Mouse (Mus musculus) intestine, embryonic 14.5 days (tissue): ENCODE measurements around the gene Nwd1. TPM values are rescaled to one million over a fixed set of nuclear protein-coding genes. Genes with fewer than 3 reads are reported as not detected.

ENCODE experiments used
- ATAC-seq: fragments of 200-750 bp; cut with Nextera tagmentation; replicated peaks from 2 replicates; pipeline ENCODE4 v1.8.0; 2017; ENCODE audit warnings: low read depth, moderate number of reproducible peaks, moderate TSS enrichment, moderate library complexity; ENCODE audit not compliant: low FRiP score, low TSS enrichment
- DNase-seq: peaks from one replicate; pipeline ENCODE4 v3.0.0-alpha.2; 2018; ENCODE audit warnings: low spot score
- H3K27ac ChIP-seq: fragments of 300-500 bp; sonication (generic); 2 replicates; pipeline ENCODE4 v1.5.1; 2014; ENCODE audit warnings: low read depth, mild to moderate bottlenecking, control low read depth
- H3K27me3 ChIP-seq: fragments of 300-500 bp; sonication (generic); replicated peaks from 2 replicates; pipeline ENCODE4 v1.6.1; 2014; ENCODE audit warnings: low read length, control low read depth; ENCODE audit not compliant: control insufficient read depth, insufficient read depth
- H3K36me3 ChIP-seq: fragments of 300-500 bp; sonication (generic); 2 replicates; pipeline ENCODE4 v1.6.1; 2014; ENCODE audit warnings: low read length, control low read depth; ENCODE audit not compliant: control insufficient read depth, insufficient read depth
- H3K4me1 ChIP-seq: fragments of 300-500 bp; sonication (generic); replicated peaks from 2 replicates; pipeline ENCODE4 v1.6.1; 2014; ENCODE audit warnings: low read length, control low read depth, mixed read lengths; ENCODE audit not compliant: control insufficient read depth, insufficient read depth
- H3K4me2 ChIP-seq: fragments of 300-500 bp; sonication (generic); 2 replicates; pipeline ENCODE4 v1.6.1; 2014; ENCODE audit warnings: low read length
- H3K4me3 ChIP-seq: fragments of 300-500 bp; sonication (generic); 2 replicates; pipeline ENCODE4 v1.5.1; 2014; ENCODE audit warnings: low read depth, low read length, control low read depth, mixed read lengths
- H3K9ac ChIP-seq: fragments of 300-500 bp; sonication (generic); 2 replicates; pipeline ENCODE4 v1.6.1; 2014; ENCODE audit warnings: mild to moderate bottlenecking, low read length
- H3K9me3 ChIP-seq: fragments of 300-500 bp; sonication (generic); 2 replicates; pipeline ENCODE4 v1.6.1; 2016; ENCODE audit warnings: low read length, control low read depth; ENCODE audit not compliant: control insufficient read depth
- WGBS: fragments of 180-500 bp; shearing (Covaris S2); extraction: QIAGEN DNeasy Blood & Tissue Kit; methylation state at CpG from one replicate; pipeline ENCODE4 v1.1.7; 2014; 5-methylcytosine and 5-hydroxymethylcytosine counted together
- polyA plus RNA-seq: library from polyadenylated mRNA; unstranded; fragments of >200 nt; fragmentation: Nextera tagmentation; extraction: Ambion mirVana; gene quantifications from 2 replicates; pipeline ENCODE4 v1.2.1, GENCODE M21; 2014

The Nwd1 gene
- polyA plus RNA-seq = 0.03 and 0.05 TPM in 2 replicates

DNA sequence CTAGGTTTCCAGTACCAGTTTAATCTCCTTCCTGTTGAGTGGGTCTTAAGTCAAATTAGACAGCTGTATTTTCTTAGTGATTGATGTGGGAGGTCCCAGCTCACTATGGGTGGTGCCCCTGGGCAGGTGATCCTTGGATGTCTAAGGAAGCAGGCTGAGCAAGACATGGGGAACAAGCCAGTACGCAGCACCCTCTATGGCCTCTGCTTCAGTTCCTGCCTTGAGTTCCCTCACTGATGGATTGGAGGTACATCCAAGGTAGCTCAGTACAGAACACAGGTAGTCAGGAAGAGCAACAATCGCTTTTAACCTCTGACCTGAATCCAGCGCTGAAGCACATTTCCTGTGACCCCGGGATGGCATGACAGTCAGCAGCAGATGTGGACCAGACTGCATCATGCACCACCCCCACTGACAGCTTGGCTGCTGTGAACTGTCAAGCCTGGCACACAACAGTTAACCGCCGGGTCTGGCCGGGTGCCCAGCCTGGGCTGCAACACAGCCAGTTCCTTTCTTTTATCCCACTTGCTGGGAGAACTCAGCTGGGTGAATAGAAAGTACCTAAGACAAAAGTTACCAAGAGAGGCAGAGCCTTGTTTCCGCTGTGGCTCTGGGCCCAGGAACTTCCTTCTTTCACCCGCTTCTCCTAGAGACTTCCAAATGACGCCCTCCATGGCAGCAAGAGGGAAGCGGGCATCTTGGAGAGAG, at the start of gene Nwd1:
Gene Nwd1, plus strand, starts transcription at position 652 of the 708 bp plus-strand sequence.
- 32% methylated on average over 11 of the region's 11 CpGs for WGBS
- 0 out of 2 replicates have a peak, but pooled peaks cover 6% of the 10 kb centered on the region for H3K4me1 ChIP-seq
- no peaks in the 10 kb centered on the region for H3K27me3 ChIP-seq
- no peak within 1 kb of the TSS for H3K9ac ChIP-seq
- H3K36me3 ChIP-seq = no peaks in the 10 kb centered on the region
- peak; percentile 81 for ATAC-seq
- H3K9me3 ChIP-seq = no peaks in the 10 kb centered on the region
- no peak within 1 kb of the TSS for H3K4me2 ChIP-seq
- H3K27ac ChIP-seq = no peak within 1 kb of the TSS
- DNase-seq = peak; percentile 72
- no peak within 1 kb of the TSS for H3K4me3 ChIP-seq

DNA sequence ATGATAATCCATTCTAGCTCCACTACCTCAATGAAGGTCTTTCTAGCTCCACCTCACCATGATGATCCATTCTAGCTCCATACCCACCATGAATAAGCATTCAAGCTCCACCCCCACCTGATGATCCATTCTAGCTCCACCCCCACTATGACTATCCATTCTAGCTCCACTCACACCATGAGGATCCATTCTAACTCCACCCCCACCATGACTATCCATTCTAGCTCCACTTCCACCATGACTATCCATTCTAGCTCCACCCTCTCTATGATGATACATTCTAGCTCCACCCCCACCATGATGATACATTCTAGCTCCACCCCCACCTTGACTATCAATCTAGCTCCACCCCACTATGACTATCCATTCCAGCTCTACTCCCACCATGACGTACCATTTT, 3.6 kb upstream of the Nwd1 start:
- H3K27me3 ChIP-seq = no peaks in the 10 kb centered on the region
- H3K27ac ChIP-seq = no peak overlapping the region
- no peaks in the 10 kb centered on the region for H3K36me3 ChIP-seq
- H3K9ac ChIP-seq = no peak overlapping the region
- DNase-seq = no peak
- H3K4me1 ChIP-seq = 0 out of 2 replicates have a peak, but pooled peaks cover 6% of the 10 kb centered on the region
- ATAC-seq = 0 out of 2 replicates have a peak, but pooled peaks have one; percentile 53
- H3K4me2 ChIP-seq = no peak overlapping the region
- 94% methylated on average over 1 of the region's 1 CpGs for WGBS
- no peak overlapping the region for H3K4me3 ChIP-seq
- no peaks in the 10 kb centered on the region for H3K9me3 ChIP-seq

DNA sequence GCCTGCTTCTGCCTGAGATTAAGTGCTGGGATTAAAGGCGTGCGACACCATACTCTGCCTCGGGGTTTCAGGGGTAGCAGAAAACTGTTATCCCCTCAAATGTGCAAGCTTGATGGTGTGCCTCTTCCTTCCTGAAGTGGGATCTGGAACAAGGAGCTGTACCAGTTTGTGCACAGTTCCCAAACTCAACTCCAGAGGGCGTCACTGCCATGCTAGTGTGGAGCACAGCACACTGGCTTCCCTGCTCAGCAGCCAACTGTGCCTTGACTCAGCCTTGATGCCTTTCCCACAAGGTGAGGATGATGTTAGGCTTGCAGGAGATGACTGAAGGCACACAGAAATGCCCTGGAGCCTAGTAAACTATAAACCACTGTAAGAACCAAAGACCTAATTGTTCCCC, 1.9 kb upstream of the Nwd1 start:
- Histone ChIP-seq H3K9ac (no peak overlapping the region), H3K4me3 (no peak overlapping the region), H3K27me3 (no peaks in the 10 kb centered on the region), H3K4me2 (no peak overlapping the region), H3K9me3 (no peaks in the 10 kb centered on the region), H3K27ac (no peak overlapping the region), H3K4me1 (0 out of 2 replicates have a peak, but pooled peaks cover 6% of the 10 kb centered on the region), H3K36me3 (no peaks in the 10 kb centered on the region)
- ATAC-seq (no peak), DNase-seq (no peak)
- 61% methylated on average over 4 of the region's 4 CpGs for WGBS

DNA sequence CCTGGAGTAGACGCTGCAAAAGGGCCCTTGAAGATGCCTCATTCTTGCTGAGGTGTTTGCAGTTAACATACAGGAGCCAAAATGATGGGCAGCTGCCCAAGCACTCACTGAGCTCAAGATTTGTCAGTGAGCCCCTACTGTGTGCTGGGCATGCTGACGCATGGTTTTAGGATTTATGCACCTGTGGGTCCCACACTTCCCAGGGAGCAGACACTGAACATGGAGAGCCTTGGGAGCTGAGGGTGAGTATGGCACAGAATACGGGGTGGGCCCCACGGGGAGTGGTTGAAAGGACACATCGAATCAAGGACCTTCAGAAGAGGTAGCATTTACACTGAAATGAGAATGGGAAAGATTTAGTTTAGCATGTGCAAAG, 245 bp downstream of the Nwd1 start:
- WGBS = 79% methylated on average over 5 of the region's 5 CpGs
- no peak for ATAC-seq
- no peak overlapping the region for H3K27ac ChIP-seq

DNA sequence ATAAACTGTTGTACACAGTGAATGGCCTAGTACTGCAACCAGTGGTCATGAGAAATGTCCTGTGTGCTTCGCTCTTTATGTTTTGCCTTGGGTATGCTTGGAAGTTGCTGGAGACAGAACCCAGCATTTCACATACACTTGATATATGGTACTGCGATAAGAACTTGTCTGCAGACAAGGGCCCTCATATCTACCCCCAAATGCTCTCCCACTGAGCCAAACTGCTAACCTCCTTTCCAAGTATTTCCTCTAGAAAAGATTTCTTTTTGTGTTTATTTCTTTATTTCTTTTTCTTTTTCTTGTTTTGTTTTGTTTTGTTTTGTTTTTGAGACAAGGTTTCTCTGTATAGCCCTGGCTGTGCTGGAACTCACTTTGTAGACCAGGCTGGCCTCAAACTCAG, 4.2 kb downstream of the Nwd1 start:
- Histone ChIP-seq H3K27me3 (no peaks in the 10 kb centered on the region), H3K4me3 (no peak overlapping the region), H3K4me2 (no peak overlapping the region), H3K36me3 (no peaks in the 10 kb centered on the region), H3K4me1 (0 out of 2 replicates have a peak, but pooled peaks cover 10% of the 10 kb centered on the region), H3K27ac (no peak overlapping the region), H3K9me3 (no peaks in the 10 kb centered on the region), H3K9ac (no peak overlapping the region)
- DNase-seq = no peak
- 90% methylated on average over 2 of the region's 2 CpGs for WGBS
- no peak for ATAC-seq

More for the DNA sequence above, 245 bp downstream of the Nwd1 start:
- no peak for DNase-seq
- Histone ChIP-seq H3K9me3 (no peaks in the 10 kb centered on the region), H3K27me3 (no peaks in the 10 kb centered on the region), H3K4me3 (no peak overlapping the region), H3K9ac (no peak overlapping the region), H3K4me1 (0 out of 2 replicates have a peak, but pooled peaks cover 6% of the 10 kb centered on the region), H3K4me2 (no peak overlapping the region), H3K36me3 (no peaks in the 10 kb centered on the region)

DNA sequence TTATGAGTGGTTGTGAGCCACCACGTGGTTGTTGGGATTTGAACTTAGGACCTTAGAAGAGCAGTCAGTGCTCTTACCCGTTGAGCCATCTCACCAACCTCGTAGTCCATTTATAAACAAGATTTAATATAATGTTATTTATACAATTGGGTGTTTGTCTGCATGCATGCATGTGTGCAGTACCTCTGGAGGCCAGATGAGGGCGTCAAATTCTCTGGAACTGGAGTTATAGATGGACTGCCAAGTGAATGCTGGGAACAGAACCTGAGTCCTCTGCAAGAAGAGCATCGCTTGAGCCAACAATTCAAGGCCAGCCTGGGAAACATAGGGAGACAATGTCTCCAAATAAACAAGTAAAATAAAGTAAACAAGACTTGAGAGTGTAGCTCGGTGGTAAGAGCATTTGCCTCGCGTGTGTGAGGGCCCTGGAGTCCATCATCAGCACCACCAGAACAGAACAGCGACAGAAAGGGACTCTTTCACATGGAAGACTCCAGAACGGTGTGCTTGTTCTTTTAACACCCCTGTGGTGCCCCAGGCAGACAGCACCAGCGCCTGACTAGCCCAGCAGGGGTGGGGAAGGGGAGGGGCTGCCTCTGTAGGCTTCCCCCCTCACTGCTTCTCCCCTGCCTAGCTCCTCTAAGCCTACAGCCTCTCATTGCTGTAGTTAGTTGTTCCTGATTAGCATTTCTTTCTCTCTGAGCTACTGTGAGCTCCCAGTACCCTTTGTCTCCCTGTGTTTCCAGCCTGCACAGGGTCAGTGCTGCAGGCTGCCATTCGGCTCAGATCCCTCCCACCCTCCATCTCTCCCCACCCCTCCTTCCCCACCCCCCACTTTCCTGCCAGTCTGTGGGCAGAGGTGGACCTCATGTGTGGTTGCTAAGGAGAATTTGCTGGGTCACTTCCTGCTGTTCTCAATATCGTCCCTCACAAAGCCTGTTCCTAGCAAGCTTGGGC, 8.3 kb downstream of the Nwd1 start:
- H3K36me3 ChIP-seq = no peaks in the 10 kb centered on the region
- H3K4me3 ChIP-seq = no peak overlapping the region
- H3K9ac ChIP-seq = no peak overlapping the region
- DNase-seq = peak; percentile 65
- no peak overlapping the region for H3K4me2 ChIP-seq
- peak; percentile 54; the same call in 1 of the 2 replicates for ATAC-seq
- WGBS = 18% methylated on average over 13 of the region's 13 CpGs
- H3K27me3 ChIP-seq = no peaks in the 10 kb centered on the region
- 0 out of 2 replicates have a peak, but pooled peaks cover 4% of the 10 kb centered on the region for H3K4me1 ChIP-seq
- no peaks in the 10 kb centered on the region for H3K9me3 ChIP-seq
- H3K27ac ChIP-seq = no peak overlapping the region

DNA sequence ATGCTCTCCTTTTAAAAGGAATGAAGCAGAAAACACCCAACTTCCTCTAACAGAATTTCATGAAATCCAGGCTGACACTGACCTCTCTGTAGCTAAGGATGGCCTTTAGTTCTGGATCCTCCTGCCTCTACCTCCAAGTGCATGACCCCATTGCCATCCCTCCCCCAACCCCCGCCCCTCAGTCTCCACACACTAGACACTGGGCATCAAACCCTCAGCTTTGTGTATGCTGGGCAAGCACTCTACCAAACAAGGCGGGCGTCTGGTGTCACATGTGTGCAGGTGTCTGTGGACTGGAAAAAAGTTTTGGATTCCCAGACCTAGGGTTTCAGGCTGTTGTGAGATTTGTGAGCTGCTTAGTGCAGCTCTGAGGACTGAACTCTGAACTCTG, 9.0 kb downstream of the Nwd1 start:
- DNase-seq = no peak
- no peak overlapping the region for H3K4me2 ChIP-seq
- no peaks in the 10 kb centered on the region for H3K9me3 ChIP-seq
- H3K27ac ChIP-seq = no peak overlapping the region
- no peaks in the 10 kb centered on the region for H3K27me3 ChIP-seq
- H3K4me1 ChIP-seq = 0 out of 2 replicates have a peak, but pooled peaks cover 4% of the 10 kb centered on the region
- no peaks in the 10 kb centered on the region for H3K36me3 ChIP-seq
- WGBS = 68% methylated on average over 3 of the region's 3 CpGs
- ATAC-seq = no peak
- no peak overlapping the region for H3K4me3 ChIP-seq
- H3K9ac ChIP-seq = no peak overlapping the region

DNA sequence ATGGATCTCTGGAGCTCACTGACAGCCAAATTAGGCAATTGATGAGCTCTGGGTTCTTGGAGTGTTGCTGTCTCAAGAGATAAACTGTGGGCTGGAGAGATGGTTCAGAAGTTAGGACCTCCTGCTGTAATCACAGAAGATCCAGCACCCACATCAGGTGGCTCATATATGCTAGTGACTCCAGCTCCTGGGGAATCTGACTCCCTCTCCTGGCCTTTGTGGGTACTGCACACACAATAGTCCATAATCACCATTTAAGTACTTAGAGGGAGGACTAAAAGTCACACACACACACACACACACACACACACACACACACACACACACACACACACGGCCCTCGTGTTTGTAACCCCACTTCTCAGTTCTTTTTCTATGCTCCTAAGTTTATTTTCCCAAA, 13.5 kb downstream of the Nwd1 start:
- Histone ChIP-seq H3K27me3 (no peaks in the 10 kb centered on the region), H3K9ac (no peak overlapping the region), H3K27ac (no peak overlapping the region), H3K9me3 (no peaks in the 10 kb centered on the region), H3K4me3 (no peak overlapping the region), H3K4me1 (0 out of 2 replicates have a peak, but pooled peaks cover 4% of the 10 kb centered on the region), H3K4me2 (no peak overlapping the region), H3K36me3 (no peaks in the 10 kb centered on the region)
- whole genome bisulfite sequencing = 96% methylated on average over 2 of the region's 2 CpGs
- DNase-seq = no peak
- ATAC-seq = no peak
